Mouse (Mus musculus): ENCODE measurements at regions not wholly inside any gene's neighbourhood (a gene's known extent, or its start where the extent isn't known, plus 50 kb on each side); places are given as distances from the start of the nearest gene placed in this dataset.

DNA sequence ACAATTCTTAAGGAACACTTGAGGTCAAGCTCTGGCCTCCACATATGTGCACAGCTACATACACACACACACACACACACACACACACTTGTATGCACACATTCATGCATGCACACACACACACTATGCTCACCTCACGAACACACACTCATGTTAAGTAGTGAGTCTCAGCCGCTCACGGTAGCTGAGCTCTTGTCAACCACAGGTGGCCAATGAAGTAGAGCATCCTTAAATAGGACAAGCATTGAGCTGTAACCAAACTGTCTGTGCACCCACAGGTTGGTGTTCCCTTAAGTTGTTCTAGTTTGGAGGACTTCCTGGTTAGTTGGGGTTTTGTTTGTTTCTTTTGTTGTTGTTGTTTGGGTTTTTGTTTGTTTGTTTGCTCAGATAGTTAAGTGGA lies 63.2 kb upstream of the Ppp2r5a start:
- no peak for TF ChIP-seq CTCF (IDR thresholded peaks at IDR 0.05; ENCODE audit: insufficient read depth, low read depth, low read length)
- no peak for TF ChIP-seq POLR2A (IDR thresholded peaks at IDR 0.05; ENCODE audit: insufficient read depth, low read depth, low read length)

Measured in olfactory bulb, adult 2 months (tissue).